Mouse (Mus musculus): ENCODE measurements around the gene Psmc3.
A peak's percentile ranks its signal among the peaks of the same experiment; 100 is the strongest.
"Not testable (repeated sequence)": the region's sequence is repeated elsewhere in the genome, so short reads cannot be mapped to it uniquely, and the experiment has no call there.

Psmc3 gene

GRCm38 (mm10) chr2:91053934-91054382 lies at the start of gene Psmc3:
TSS of gene Psmc3 (plus strand) at chr2:91054009.
- DNase-seq (ENCODE audit: low read depth, low spot score): peak; percentile 92

GRCm38 (mm10) chr2:91008536-91008935 lies 45.3 kb upstream of the Psmc3 start:
- DNase-seq (ENCODE audit: low read depth, low spot score): no peak

GRCm38 (mm10) chr2:91013881-91014280 lies 39.9 kb upstream of the Psmc3 start:
- DNase-seq (ENCODE audit: low read depth, low spot score): no peak

- no peak for DNase-seq (ENCODE audit: low read depth, low spot score)
Measured at GRCm38 (mm10) chr2:91015386-91015785, 38.4 kb upstream of the Psmc3 start.

GRCm38 (mm10) chr2:91018061-91018788 lies 35.6 kb upstream of the Psmc3 start:
- DNase-seq (ENCODE audit: low read depth, low spot score): peak; percentile 58

GRCm38 (mm10) chr2:91019911-91020310 lies 33.9 kb upstream of the Psmc3 start:
- DNase-seq (ENCODE audit: low read depth, low spot score): no peak

- not testable (repeated sequence) for DNase-seq (ENCODE audit: low read depth, low spot score)
Measured at GRCm38 (mm10) chr2:91022266-91022665, 31.5 kb upstream of the Psmc3 start.

- DNase-seq (ENCODE audit: low read depth, low spot score): peak; percentile 74
Measured at GRCm38 (mm10) chr2:91023131-91023530, 30.7 kb upstream of the Psmc3 start.

- DNase-seq (ENCODE audit: low read depth, low spot score): peak; percentile 84
Measured at GRCm38 (mm10) chr2:91023956-91024355, 29.9 kb upstream of the Psmc3 start.

GRCm38 (mm10) chr2:91025081-91025516 lies 28.7 kb upstream of the Psmc3 start:
- DNase-seq (ENCODE audit: low read depth, low spot score): no peak

GRCm38 (mm10) chr2:91026491-91026890 lies 27.3 kb upstream of the Psmc3 start:
- no peak for DNase-seq (ENCODE audit: low read depth, low spot score)

- no peak for DNase-seq (ENCODE audit: low read depth, low spot score)
Measured at GRCm38 (mm10) chr2:91027391-91028214, 26.2 kb upstream of the Psmc3 start.

- DNase-seq (ENCODE audit: low read depth, low spot score): peak; percentile 91
Measured at GRCm38 (mm10) chr2:91031216-91031615, 22.6 kb upstream of the Psmc3 start.

GRCm38 (mm10) chr2:91033000-91033399 lies 20.8 kb upstream of the Psmc3 start:
- peak; percentile 76 for DNase-seq (ENCODE audit: low read depth, low spot score)

- DNase-seq (ENCODE audit: low read depth, low spot score): no peak
Measured at GRCm38 (mm10) chr2:91035385-91035784, 18.4 kb upstream of the Psmc3 start, which contains the start of gene Rapsn. TSS of gene Rapsn (plus strand) at chr2:91035620.

- DNase-seq (ENCODE audit: low read depth, low spot score): no peak
Measured at GRCm38 (mm10) chr2:91041786-91042185, 12.0 kb upstream of the Psmc3 start.

GRCm38 (mm10) chr2:91042651-91043398 lies 11.0 kb upstream of the Psmc3 start:
- DNase-seq (ENCODE audit: low read depth, low spot score): peak; percentile 53

GRCm38 (mm10) chr2:91044727-91045126 lies 9.1 kb upstream of the Psmc3 start:
- peak; percentile 44 for DNase-seq (ENCODE audit: low read depth, low spot score)

GRCm38 (mm10) chr2:91045805-91046204 lies 8.0 kb upstream of the Psmc3 start:
- not testable (repeated sequence) for DNase-seq (ENCODE audit: low read depth, low spot score)

GRCm38 (mm10) chr2:91047359-91047758 lies 6.5 kb upstream of the Psmc3 start:
- no peak for DNase-seq (ENCODE audit: low read depth, low spot score)

GRCm38 (mm10) chr2:91051917-91052316 lies 1.9 kb upstream of the Psmc3 start:
- DNase-seq (ENCODE audit: low read depth, low spot score): no peak

GRCm38 (mm10) chr2:91052752-91053151 lies 1.1 kb upstream of the Psmc3 start:
- no peak for DNase-seq (ENCODE audit: low read depth, low spot score)

All from R1 (cell line).